Mouse (Mus musculus): Measurements from ENCODE around the gene Nup62cl.

- TF ChIP-seq ZC3H11A (IDR thresholded peaks at IDR 0.05; ENCODE audit: borderline replicate concordance, low read depth, low read length) (no peak), ZNF384 (IDR thresholded peaks at IDR 0.05; ENCODE audit: low read depth, low read length) (no peak), MAFK (IDR thresholded peaks at IDR 0.05; ENCODE audit: insufficient read depth, low read depth, low read length) (no peak), CHD2 (IDR thresholded peaks at IDR 0.05; ENCODE audit: low read depth, low read length) (no peak)
Observed at GRCm38 (mm10) chrX:140060886-140061874, 1.3 kb downstream of the Nup62cl start.

All from ES-E14 (cell line).